Mouse (Mus musculus) gastrocnemius, adult 18-20 months (tissue): Measurements from ENCODE around the gene Mul1. TPM values are rescaled to one million over a fixed set of nuclear protein-coding genes. Genes with fewer than 3 reads are reported as not detected.

Experiments
- DNase-seq: peaks from one replicate; pipeline ENCODE4 v3.0.0; 2021; ENCODE audit warnings: low spot score
- total RNA-seq, 2 experiments: library from RNA; stranded (reverse); gene quantifications; 2 replicates each; pipeline ENCODE4 v1.2.3; 2021

Mul1 gene
- total RNA-seq, 2 experiments from 2014 or later: 41.7 to 43.9 TPM

DNA sequence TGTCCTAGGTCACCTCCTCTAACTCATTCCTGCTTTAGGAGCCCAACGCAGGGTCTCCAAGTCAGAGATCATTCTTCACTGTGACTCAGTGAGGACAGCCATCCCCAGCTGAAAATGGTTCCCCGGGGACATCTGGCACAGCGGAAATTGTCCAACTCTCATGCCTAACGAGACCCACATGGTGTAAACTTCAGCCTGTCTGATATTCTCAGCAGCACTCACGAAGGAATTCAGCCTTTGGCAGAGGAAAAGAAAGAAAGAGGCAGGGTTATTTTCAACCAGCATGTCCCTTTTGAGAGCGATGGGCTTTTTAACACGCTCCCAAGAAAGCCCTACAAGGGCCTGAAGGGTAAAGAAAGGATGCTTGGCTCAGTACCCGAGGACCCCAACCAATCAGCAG is 3.1 kb upstream of the Mul1 start:
- DNase-seq: no peak

DNA sequence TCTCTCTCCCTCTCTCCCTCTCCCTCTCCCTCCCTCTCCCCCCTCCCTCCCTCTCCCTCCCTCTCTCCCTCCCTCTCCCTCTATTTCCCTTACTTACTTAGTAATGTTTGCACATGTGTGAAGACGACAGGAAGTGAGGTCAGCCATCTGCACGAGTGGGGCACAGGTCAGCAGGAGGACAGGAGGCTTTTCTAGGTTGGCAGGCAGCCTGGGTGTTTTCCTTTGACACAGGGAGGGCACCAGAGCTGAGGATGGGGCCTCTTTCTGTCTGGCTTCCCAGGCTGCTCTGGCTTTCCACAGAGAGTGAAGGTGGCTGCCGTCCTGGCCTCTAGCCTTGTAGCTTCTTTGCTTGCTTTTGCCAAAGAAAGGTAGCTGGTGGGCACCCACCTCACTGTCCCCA is 5.6 kb downstream of the Mul1 start:
- DNase-seq: no peak

DNA sequence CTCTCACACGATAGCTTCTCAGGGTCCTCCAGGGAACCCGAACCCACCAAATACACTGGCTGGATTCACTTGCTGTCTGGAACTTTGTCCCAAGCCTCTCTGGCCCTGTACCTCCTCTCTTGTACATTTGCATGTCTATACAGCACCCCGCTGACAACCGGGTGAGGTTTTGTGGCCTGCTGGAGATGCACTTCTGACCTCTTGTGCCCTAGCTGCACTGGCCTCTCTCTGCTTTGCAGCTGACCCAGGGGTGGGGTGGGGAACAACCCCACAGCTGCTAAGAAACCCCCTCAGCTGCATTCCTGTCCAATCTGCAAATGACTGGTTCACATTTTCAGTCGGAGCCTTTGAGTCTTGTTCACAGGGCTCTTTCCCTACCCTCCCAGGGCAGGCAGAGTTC is 10.5 kb downstream of the Mul1 start:
- DNase-seq: no peak

DNA sequence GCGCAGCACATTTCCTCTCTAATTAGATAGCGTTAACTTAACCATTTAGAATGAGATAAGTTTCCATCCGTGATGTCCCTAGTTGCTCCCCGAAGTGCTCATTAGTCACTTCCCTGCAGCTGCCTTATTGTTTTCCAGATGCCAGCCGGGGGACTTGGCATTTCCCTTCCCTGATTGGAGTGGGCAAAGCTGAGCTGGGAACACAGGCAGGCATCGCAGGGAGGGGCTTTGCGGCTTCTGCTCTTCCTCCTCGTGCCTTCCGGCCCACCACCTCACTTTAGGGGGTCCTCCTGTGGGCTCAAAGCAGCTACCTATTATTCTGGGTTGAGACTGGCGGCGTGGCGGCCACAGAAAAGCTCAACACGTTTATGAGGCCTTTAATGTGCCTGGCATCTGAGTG is 12.5 kb downstream of the Mul1 start:
- DNase-seq: no peak

DNA sequence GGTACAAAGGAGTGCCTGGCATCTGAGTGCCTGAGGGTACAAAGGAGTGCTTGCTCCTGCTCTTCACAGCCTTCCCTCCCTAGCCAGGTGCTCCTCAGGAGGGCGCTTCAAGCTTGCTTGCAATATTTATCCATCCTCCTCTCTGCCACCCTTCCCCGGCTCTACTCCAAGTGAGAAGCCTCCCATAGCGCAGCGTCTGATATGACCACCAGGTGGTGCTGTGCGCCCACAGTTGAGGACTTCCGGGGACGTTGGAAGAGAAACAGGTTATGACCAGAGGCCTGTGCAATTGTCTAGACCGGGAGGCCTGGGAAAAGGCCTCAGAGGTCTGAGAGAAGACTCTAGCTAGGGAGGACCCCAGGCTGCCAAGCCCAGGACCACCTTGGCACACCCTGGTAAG is 12.9 kb downstream of the Mul1 start:
- DNase-seq: peak; percentile 90

DNA sequence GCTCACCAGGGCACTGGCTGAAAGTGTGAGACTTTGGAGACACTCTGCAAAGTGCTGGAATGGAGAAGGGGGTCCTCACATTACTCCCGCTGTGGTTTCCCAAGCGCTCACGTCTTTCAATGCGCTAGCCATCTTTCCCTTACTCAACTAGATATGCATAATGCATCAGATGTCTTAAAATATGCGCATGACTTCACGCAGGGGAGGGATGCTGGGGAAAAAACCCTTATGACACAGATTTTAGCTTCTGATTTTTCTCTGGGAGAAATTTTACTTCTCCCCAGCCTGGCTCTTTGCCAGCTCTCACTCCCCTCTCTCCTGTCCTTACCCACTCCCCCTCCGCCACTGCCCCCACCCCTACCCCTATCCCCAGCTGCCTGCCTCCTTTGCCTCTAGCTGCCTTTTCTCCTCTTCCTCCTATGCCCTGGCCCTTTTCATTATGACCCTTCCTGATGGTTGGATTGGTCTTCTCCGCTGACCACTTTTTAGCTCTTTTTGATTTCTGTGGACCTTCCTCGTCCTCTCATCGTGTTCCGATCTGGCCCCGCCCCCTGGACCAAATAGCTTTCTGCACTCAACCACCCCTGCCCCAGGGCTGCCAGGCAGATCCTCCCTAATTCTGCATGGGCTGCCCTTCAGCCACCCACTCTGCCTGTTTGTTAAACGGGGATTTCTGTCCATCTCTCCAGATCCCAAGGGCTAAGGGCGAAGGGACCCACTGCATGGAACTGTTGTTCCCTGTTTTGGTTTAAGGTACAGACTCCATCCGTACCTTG is 13.5 kb downstream of the Mul1 start:
- DNase-seq: no peak

DNA sequence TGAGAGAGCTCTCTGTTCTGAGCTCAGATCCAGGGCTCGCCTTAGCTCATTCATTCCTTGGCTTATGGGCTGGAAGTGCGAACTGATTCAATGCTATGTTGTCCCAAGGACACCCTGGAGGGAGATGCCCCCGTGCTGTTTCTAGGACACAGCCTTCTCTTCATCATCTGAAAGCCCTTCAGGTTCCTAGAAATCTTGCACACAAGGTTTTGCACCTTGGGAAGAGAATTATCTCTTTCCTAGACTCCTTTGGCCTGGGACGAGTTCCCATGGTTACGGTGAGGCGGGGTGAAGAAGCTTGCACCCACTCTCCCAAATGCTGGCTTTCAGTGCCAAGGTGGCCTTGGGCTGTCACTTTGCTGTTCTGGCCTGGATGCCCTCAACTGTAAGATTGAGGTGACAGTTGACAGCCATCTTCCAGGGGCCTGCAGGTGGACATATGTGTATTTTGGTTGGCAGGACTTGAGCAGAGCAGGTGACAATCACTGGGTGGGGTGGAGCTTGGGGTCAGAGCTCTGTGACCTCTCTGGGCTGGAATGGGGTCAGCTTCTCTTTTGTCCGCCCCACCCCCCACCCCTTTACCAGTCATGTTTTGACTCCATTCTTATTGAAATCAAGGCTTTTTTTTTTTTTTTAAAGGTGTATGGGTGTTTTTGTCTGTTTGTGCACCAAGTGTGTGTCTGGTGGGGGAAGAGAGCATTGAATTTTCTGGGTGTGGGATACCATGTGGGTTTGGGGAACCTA is 14.6 kb downstream of the Mul1 start:
- no peak for DNase-seq

DNA sequence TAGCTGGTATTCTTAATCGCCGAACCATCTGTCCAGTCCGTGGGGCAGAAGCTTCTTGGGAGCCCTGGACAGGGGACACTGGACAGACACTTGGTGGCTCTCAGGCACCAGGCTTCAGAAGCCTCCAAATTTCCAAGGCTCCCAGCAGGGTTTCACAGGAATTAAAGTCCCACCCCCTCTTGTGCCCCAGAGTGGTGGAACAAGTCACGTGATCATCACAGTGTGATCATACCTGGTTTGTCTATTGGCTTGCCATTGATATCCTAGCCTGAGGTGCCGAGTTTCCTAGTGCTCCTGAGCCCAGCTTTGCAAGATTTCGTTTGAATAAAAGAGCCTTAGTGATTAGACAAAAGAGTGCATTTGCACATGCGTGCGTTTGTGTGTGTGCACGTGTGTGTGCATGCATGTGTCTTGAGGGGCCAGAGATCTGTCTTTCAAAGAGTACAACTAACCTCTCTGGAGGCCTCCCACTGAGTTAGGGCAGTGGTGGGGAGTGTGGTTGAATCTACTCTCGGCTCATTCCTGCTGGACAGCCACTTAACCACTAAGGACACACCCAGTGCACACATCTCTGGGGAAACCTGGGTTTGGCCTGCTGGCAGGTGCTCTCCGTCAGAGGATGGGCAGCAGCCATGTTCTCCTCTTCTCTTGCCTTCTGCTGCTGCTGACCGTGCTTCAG is 15.3 kb downstream of the Mul1 start:
- DNase-seq: no peak

DNA sequence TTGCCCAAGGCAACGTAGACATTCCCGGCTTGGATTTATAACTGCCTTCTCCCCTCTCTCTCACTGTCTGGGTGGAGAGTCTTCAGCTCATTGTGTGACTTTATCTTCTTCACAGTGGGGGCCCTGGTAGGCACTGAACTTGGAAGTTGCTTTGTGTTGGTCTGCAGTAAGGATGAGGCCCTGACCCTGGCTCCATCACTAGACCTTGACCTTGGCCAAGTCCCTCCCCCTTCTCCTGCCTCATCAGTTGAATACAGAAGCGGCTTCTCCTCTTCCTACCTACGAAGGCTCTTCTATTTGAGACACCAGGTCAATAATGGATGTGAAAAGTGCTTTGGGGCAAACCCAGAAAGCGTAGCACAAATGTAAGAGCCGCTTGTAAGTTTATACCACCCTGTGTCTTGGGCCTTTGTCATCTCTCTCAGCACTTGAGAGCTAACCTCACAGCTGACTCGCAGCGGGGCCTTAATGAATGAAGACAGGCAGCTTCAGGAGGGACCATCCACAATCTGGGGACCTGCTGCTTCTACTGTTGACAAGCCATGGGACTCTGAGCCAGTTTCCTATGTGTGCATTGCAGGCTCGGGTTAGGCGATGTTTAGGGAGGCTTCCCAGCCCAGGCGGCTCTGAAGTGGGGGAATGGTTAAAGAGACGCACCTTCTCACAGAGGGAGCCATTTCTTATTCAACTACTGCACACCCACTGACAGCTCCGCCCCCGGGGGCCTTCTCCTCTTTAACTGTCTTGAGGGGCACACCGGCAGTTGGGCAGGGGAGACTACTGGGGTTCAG is 18.0 kb downstream of the Mul1 start:
- no peak for DNase-seq

DNA sequence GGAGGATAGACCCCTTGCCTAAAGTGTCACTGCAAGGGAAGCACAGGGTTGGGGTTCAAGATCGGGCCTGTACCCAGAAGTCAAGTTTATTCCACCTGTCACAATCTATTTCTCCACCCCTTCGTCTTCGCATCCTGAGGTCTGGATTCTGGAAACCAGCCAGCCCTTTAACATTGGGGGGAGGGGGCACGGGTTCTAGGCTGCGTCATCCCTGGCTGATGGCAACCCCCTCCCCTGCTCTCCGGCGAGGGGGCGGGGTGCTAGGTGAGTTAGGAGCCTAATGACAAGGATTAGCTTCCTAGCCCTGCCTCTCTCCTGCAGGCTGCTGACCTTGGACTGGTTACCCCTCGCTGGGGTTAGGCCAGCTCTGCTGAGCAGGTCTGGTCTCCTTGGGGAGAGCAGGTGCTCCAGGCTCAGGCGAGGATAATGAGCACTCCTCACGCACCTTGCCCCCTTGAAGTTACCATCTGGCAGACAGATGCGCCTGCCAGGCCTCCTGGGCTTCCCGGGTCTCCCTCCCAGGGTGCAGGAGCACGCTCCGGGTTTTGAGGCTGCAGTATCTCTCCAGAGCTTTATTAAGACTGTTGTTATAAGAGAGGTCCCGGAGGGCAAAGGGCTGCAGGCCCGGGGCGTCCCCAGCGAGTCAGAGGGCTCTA is 18.8 kb downstream of the Mul1 start:
- DNase-seq: no peak

DNA sequence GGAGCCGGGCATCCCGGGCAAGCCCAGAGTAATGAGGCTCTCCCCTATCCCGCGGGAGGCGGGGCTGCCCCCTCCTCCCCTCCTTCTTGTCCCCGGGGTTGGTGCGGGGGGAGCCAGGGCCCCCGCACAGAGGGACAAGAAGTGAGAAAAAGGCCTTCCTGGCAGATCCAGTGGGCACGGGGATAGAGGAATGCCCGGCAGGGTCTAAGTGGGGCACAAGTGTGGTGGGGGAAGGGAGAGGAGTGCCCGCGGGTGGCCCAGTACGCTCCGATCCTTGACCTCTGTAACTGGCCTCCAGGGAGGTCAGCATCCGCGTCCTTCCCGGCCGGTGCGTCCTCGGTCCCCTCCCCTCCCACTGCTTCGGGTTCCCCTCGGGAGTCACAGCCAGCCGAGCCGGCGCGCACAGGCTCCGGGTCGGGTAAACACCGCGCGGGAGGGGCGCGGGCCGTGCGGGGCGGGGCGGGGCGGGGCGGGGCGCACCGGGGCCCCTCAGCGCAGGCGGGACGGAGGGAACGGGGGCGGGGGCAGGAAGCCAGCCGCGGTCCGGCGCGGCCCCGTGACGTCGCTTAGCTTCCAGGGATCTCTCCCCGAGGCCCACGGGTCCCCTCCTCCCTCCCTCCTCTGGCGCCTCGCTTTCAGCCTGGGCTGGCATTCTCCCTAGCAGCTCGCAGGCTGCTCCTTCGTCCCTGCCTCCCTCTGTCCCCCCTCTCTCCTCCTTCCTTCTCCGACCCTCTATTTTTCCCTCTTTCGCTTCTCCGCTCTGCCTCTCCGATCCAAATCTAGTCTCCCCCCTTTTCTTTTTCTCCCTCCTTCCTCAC is 19.5 kb downstream of the Mul1 start, which contains the start of gene Camk2n1:
Gene Camk2n1, plus strand, starts transcription at position 562 of the 818 bp plus-strand sequence.
- DNase-seq: peak; percentile 80

DNA sequence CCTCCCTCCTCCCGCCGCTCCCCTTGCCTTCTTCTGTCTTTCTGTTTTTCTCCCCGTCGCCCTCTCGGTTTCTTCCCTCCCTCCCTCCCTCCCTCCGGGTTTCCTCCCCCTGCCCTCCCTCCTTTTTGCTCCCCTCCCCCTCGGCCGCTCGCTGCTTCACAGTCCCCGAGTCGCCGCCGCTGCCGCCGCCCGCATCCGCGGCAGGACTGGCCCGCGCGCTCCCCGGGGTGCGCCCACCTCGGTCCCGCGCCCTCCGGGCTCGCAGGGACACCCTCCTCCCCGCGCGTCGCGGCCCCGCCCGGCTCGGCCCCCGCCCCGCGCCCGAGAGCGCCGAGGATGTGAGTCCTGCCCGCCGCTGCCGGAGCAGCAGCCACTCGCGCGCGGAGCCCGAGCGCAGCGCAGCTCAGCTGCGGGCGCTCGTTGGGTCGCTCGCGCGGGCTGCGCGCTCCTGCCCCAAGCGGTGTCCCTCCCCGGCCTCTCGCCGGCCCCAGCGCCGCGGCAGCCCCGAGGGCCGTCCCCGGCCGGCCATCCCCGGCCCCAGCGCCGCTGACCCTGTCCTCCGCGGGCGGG is 20.2 kb downstream of the Mul1 start:
- peak; percentile 51 for DNase-seq

DNA sequence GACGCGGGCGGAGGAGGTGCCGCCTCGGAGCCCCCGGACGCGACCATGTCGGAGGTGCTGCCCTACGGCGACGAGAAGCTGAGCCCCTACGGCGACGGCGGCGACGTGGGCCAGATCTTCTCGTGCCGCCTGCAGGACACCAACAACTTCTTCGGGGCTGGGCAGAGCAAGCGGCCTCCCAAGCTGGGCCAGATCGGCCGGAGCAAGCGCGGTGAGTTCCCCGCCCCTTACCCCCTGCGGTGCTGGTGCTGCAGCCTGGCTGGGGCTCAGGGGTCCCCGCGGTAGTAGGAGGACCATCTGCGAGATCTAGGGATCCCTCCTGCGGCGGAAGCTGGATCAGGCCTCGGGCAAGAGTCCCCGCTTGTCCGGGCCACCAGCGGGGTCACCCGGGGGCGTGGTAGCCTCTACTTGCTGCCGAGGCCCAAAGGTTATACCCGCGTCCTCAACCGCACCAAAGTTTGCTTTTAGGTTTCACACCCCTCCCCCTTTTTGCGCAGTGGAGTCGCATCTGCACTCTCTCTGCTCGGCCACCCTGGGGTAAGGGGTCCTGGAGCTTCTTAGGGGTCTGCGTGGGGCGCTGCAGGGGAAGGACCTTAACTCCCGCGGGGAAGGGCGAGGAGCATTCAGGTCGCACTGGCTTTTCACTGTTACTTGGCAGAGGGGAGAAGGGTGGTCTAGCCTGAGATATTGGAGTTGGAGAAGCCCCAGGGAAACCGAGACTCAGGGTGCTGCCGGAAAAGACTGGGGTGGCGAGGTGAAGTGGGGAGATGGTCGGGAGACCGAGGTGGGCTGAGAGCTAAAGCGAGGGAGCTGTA is 20.9 kb downstream of the Mul1 start:
- no peak for DNase-seq

DNA sequence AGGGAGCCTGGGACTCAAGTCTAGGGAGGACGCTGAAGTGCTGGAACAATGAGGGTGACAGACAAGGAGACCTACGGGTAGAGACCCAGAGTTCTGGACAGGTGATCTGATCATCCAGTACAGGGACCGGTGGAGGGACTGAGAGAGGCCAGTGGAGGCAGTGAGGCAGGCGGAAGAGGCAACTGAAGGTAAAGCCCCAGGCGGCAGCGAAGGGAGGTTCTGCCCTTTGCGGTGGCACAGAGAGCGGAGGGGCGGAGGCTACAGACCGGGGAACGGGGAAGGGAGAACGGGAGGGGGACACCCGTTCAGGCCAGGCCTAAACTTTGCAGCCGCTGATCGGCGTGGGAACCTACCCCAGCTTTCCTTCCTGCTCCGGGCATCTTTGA is 21.5 kb downstream of the Mul1 start:
- no peak for DNase-seq

DNA sequence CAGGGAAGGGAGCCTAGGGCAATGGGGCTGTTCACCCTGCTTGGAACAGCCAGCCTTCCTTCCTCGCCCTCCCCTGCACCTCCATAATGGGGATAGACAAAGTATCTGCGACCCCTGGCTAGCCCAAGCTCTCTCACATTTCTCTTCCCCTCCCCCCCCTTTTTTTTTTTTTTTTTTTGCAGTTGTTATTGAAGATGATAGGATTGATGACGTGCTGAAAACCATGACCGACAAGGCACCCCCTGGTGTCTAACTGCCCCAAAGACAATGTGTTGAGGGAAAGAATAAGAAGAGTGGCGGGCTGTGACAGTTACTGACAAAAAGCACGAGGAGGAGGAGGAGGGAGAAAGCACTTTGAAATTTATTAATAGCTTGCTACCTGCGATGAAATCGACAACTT is 22.1 kb downstream of the Mul1 start:
- DNase-seq: no peak

DNA sequence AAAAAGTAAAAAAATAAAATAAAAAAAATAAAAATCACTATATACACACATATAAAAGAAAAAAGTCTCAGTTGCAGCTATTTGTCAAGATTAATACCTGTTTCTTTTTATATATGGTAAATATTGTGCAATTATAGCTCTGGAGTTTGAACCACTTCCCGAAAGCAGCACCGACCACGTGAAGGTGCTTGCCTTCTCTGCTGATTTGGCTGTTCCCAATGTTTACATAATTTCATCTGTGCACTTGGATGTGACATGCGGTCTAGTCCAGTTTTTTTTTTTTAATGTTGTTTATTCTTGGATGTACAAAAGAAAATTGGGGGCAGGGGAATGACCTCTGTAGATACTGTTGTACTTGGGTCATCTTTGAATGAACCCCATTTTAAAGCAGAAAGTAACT is 22.6 kb downstream of the Mul1 start:
- no peak for DNase-seq

DNA sequence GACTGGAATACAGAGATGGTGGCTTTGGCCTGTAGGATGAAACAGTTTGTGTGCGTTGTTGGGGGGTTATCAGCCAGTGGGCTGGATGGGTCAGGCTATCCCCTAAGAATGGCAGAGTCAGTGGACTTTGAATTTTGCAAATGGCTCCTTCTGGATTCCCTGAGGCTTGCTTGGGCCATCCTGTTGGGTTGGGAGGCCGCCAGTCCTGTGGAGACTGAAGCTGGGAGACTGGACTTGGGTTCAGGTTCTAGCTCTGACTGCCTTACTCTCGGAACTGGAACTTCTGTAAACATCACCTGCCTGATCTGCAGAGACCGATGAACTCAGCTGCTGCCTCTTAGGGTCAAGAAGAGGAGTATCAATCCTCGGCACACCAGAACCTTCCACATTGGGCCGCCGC is 23.7 kb downstream of the Mul1 start:
- DNase-seq: no peak

DNA sequence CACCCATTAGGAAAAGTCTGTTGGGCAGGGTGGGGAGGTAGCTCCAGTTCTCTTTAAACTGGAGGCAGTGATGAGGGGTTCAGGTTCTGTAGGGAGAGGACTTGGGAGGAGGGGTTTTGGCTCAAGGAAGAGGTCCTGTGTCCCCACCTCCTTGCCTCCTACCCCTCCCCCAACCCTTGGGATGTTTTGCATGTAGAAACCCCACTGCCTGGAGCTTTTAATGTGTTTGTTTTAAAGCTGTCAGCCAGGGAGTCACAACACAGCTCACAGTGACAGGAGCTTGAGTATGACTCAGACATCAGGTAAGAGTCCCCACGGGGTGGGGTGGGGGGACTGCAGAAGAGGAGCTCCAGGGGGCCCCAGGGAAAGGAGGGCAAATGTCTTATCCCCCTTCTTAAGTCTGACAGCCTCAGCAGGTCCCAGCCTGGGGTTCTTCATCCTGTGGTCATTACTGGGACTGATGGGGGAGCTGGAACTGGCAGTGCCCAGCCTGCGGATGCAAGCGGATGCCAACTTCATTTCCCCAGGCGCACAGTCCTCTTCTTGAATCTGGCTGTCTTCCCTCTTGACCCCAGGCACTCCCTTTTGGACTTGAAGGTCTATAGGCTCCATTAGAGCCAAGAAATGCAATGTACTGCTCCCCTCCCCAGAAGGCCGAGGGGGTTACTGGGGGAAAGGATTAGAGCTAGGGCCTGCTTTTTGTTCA is 24.4 kb downstream of the Mul1 start:
- DNase-seq: no peak
